Mouse (Mus musculus) spleen, adult 2 months (tissue): Measurements from ENCODE around the gene Erf.

Experiments used
- CTCF ChIP-seq: fragments of 200-500 bp; IDR thresholded peaks from 2 replicates; pipeline ENCODE4 v1.5.1; 2011; ENCODE audit warnings: mild to moderate bottlenecking, inconsistent platforms; ENCODE audit not compliant: insufficient read depth, insufficient read length, insufficient replicate concordance; ENCODE audit errors: extremely low read depth
- POLR2A ChIP-seq: fragments of 200-500 bp; IDR thresholded peaks from 2 replicates; pipeline ENCODE4 v1.6.1; 2011; ENCODE audit warnings: low read depth, low read length, inconsistent platforms

GRCm38 (mm10) chr7:25290463-25290862, 39.9 kb upstream of the Erf start:
- TF ChIP-seq CTCF (no peak), POLR2A (no peak)
